Mouse (Mus musculus): ENCODE measurements at regions not wholly inside any gene's neighbourhood (a gene's known extent, or its start where the extent isn't known, plus 50 kb on each side); places are given as distances from the start of the nearest gene placed in this dataset.

- TF ChIP-seq GATA1 (IDR thresholded peaks at IDR 0.05; ENCODE audit: borderline replicate concordance, low read length), result no peak
- no peak for TF ChIP-seq FLI1 (IDR thresholded peaks at IDR 0.05; ENCODE audit: low read length)
Observed at GRCm38 (mm10) chr2:9592531-9592930, 288.5 kb upstream of the 4930412O13Rik start.
